Mouse (Mus musculus) Patski (cell line): ENCODE data around the gene Kif1bp. TPM values are rescaled to one million over a fixed set of nuclear protein-coding genes. Genes with fewer than 3 reads are reported as not detected.
"Not testable (repeated sequence)": the region's sequence is repeated elsewhere in the genome, so short reads cannot be mapped to it uniquely, and the experiment has no call there.

Source experiments
- ATAC-seq: fragments of 100-300 bp; one replicate; pipeline ENCODE4 v1.8.0; 2021
- CTCF ChIA-PET: fragments of 350-600 bp; sonication (Branson Sonifier 250); formaldehyde crosslinking; loops from one replicate; lab custom pipeline; 2022; ENCODE audit warnings: inconsistent platforms; lab: Charles Lee
- POLR2A ChIA-PET: fragments of 350-600 bp; sonication (Branson Sonifier 250); formaldehyde crosslinking; loops from one replicate; lab custom pipeline; 2022; ENCODE audit warnings: antibody characterized with exemption, inconsistent platforms; lab: Charles Lee
- DNase-seq: peaks from one replicate; pipeline ENCODE4 v3.0.0-alpha.2; 2011; ENCODE audit warnings: low read depth, low spot score
- H3K27me3 ChIP-seq: fragments of 371-371 bp; one replicate; pipeline ENCODE4 v1.5.1; 2021
- CTCF ChIP-seq: fragments of 100-300 bp; IDR thresholded peaks from one replicate; pipeline ENCODE4 v1.5.1; 2021
- in situ Hi-C: fragments of 300-500 bp; cut with MboI; formaldehyde crosslinking; loops from 3 replicates; pipeline ENCODE4 v1.11.1; 2018; ENCODE audit warnings: low pct_unique_long_range_greater_than_20kb, mixed read lengths
- polyA plus RNA-seq: library from polyadenylated mRNA; unstranded; gene quantifications from one replicate; pipeline ENCODE4 v1.2.3, GENCODE M21; 2021

Kif1bp gene
- polyA plus RNA-seq, 1 experiment from 2014 or later, result 66.2 TPM

DNA sequence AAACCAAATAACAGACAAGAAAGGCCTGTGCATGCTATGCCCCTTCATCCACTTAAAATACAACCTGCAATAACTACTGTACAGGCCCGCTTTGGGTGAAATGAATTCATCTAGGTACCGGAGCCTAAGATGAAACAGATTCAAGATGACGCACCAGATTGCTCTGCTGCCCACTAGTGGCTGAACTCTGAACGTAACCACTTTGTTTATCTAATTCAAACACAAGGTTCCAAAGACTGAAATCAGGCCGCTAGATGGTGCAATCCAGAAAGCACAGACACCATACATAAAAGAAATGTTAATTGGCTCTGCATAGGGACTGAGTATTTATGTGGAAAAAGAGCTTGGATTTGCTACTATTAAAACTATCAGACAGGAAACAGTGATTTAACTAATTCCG lies 11.9 kb upstream of the Kif1bp start:
- H3K27me3 ChIP-seq, result no peaks in the 10 kb centered on the region
- peak; percentile 96 for TF ChIP-seq CTCF
- DNase-seq (peak; percentile 68), ATAC-seq (peak; percentile 84)
- ChIA-PET POLR2A (no interaction called here), CTCF (interaction anchor here (0.6 to 3.7 kb wide), 7 partner anchors 9 to 195 kb away, joined by 3 to 35 read pairs (median 5); partner anchors contain the start of genes Ddx21 and Kif1bp)
- in situ Hi-C loops, result no loop called here

DNA sequence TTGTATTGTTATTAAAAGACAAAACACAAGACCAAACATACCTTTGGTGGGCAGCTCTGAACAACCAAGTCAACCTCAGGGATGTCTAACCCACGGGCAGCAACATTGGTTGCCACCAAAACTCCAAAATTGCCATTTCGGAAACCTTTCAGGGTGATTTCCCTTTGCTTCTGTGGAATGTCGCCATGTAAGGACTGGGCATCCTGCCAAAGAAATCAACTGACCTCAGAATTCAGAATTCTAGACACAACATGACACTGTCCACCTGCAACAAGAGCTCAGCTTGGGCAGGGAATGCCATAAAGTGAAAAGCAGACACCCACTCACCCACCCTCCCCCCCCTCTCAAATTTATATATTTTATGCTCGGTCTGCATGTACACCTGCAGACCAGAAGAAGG lies 10.4 kb upstream of the Kif1bp start:
- in situ Hi-C loops, result no loop called here
- H3K27me3 ChIP-seq, result no peaks in the 10 kb centered on the region
- CTCF ChIA-PET, result interaction anchor here (0.9 to 3.7 kb wide), 2 partner anchors 12 to 88 kb away, joined by 3 to 35 read pairs; partner anchors contain the start of gene Kif1bp
- TF ChIP-seq CTCF, result no peak
- DNase-seq, result no peak
- POLR2A ChIA-PET, result no interaction called here
- no peak for ATAC-seq

DNA sequence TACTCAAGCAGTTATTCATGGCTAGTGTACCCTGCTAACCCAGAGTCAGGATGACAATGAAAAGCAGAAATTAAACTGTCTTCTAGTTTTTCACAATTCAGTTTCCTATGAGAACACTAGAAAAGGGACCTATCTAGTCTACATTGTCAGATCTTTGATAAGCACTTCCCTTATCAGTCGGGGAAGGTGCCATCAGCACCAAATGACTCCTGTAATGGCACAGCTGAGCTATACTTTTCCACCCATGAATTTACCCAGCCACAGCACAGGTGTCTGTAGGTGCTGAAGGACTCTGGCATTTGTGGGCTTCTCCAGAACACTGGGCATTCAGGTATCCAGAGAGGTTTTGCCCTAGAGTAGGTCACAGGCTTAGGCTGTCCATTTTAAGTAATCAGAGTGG lies 5.0 kb upstream of the Kif1bp start:
- POLR2A ChIA-PET, result no interaction called here
- no peak for TF ChIP-seq CTCF
- DNase-seq, result no peak
- no peaks in the 10 kb centered on the region for H3K27me3 ChIP-seq
- in situ Hi-C loops, result no loop called here
- CTCF ChIA-PET, result no interaction called here
- no peak for ATAC-seq

DNA sequence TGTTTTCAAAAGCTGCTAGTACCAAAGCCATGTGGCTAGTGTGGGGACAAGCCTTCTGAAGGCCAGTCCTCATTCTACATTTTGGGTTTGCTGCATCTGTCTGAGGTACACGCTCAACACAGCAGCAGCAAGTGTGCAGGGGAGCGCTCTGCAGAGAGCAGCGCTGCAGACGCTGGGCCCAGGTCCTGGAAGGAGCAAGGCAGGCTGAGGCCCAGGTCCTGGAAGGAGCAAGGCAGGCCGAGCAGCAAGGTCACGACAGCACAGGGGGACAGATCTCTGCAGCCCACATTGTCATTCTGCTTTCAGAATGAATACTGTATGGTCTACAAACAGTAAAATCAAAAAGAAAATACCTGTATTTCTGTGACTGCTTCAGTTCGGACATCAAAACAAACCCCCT lies 4.4 kb upstream of the Kif1bp start:
- H3K27me3 ChIP-seq, result no peaks in the 10 kb centered on the region
- no peak for ATAC-seq
- POLR2A ChIA-PET, result no interaction called here
- CTCF ChIA-PET, result no interaction called here
- no peak for TF ChIP-seq CTCF
- DNase-seq, result no peak
- in situ Hi-C loops, result no loop called here

DNA sequence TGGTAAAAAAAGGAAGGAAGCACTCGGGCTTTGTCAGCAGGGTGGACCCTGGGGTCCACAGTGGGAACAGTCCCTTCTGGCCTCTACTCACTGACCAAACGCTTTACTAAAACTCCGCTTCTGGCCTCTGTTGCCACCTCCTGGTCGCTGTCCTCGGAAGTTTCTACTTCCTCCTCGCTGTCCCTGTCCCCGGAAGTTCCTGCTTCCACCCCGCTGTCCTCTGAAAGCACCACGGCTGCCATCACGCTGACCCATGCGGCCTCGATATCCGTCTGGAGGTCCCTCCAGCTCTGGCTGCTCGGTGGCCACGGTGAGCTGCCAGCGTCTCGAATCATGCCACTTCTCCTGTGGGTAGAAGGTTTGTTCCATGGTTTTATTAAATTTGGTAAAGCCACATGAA lies 4.0 kb upstream of the Kif1bp start:
- ATAC-seq (no peak), DNase-seq (no peak)
- TF ChIP-seq CTCF, result no peak
- ChIA-PET CTCF (interaction anchor here (1.7 kb wide), 1 partner anchor 8 kb away, joined by 5 read pairs; no protein-coding TSS in a partner anchor), POLR2A (no interaction called here)
- in situ Hi-C loops, result no loop called here
- no peaks in the 10 kb centered on the region for H3K27me3 ChIP-seq

DNA sequence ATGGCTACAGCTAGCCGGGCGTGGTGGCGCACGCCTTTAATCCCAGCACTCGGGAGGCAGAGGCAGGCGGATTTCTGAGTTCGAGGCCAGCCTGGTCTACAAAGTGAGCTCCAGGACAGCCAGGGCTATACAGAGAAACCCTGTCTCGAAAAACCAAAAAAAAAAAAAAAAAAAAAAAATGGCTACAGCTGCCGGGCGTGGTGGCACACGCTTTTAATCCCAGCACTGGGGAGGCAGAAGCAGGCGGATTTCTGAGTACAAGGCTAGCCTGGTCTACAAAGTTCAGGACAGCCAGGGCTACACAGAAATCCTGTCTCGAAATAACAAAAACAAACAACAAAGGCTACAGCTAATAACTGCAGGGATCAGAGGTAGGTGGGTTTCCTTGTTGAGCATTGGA lies 872 bp upstream of the Kif1bp start:
- H3K27me3 ChIP-seq, in situ Hi-C loops, ATAC-seq, POLR2A ChIA-PET, DNase-seq: not testable (repeated sequence)
- CTCF ChIA-PET, result interaction anchor here (1.0 to 6.4 kb wide), 2 partner anchors 10 to 22 kb away, joined by 3 to 35 read pairs; partner anchors contain the start of gene Ddx21

DNA sequence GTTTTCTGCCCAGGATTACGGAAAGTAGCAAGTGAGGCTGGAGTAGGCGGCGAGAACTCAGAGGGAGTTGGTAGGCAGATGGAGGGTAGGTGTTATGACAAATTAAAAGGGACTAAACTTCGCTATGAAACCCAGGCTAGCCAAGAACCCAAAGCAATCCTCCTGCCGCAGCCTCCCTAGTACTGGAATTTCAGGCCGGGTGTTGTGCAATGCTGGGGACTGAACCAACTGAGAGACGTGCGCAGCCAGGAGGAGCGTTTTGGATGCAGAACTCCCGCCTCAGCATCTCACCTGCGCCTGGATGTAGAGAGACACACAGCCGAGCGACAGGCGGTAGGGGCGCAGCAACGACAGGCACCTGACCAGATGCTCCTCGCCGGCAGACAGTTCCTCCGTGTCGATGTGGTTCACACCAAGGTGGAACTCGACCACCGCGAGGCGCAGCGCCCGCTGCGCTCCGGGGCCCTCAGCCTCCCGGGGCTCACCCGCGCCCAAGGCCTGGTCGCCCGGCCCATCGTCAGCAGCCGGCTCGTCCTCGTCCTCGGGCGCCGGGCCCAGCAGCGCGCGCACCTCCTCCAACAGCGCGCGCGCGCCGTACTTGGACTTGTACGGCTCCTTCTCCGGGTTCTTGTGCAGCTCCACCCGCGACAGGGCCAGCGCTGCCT lies 452 bp downstream of the Kif1bp start:
- TF ChIP-seq CTCF, result no peak
- no peak for DNase-seq
- ATAC-seq, result peak; percentile 65
- POLR2A ChIA-PET, result no interaction called here
- H3K27me3 ChIP-seq, result no peaks in the 10 kb centered on the region
- in situ Hi-C loops, result no loop called here
- CTCF ChIA-PET, result interaction anchor here (1.0 to 6.4 kb wide), 2 partner anchors 11 to 24 kb away, joined by 3 to 35 read pairs; partner anchors contain the start of gene Ddx21

DNA sequence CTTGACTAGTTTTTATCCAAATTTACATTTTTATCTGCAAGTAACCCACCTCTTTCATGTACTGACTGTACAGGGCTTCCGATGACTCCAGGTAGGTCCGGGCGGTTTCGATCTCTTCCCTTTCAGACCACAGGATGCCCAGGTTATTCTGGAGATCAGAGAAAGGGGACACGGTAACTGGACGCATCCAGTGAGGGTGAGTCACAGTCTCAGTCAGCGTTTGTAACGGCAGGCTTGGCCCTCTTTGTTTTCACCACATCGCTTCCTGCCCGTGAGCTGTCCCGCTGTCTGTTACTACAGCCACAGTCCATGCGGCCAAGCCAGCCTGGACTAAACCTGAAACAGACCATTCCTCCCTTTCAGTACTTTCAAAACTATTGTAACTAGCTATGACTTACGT lies 3.3 kb downstream of the Kif1bp start:
- in situ Hi-C loops, result no loop called here
- no peaks in the 10 kb centered on the region for H3K27me3 ChIP-seq
- ATAC-seq, result no peak
- ChIA-PET POLR2A (interaction anchor here (0.7 kb wide), 1 partner anchor 9 kb away, joined by 3 read pairs; no protein-coding TSS in a partner anchor), CTCF (interaction anchor here (1.3 to 6.4 kb wide), 2 partner anchors 9 to 14 kb away, joined by 3 to 35 read pairs; no protein-coding TSS in a partner anchor)
- DNase-seq, result no peak
- no peak for TF ChIP-seq CTCF

DNA sequence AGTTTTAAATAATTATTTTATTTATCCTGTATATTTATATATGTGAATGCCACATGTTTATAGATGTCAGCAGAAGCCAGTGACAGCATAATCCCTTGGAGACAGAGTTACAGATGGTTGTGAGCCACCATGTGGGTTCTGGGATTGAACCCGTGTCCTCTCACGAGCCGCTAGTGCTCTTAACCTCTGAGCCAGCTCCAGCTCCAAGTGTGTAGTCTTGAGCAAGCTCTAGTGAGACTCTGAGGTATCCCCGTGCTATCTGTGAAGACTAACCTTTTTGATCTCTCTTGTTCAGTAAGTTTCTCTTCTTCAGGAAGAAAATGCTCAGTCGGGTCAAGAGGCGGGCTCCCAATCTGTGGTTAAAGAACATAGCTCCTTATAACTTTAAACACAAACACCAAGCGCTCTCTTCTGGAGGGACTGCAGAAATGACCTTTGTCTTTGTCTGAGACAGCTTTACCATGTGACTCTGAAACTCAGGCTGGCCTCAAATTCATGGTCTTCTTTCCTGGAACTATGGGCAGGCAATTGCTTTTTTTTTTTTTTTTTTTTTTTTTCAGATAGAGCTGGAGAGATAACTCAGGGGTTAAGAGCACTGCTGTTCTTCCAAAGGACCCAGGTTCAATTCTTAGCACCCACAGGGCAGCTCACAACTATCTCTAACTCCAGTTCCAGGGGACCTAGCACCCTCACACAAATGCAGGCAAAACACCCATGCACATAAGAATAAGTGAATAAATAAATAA lies 8.0 kb downstream of the Kif1bp start:
- in situ Hi-C loops, result no loop called here
- ChIA-PET POLR2A (interaction anchor here (0.6 to 2.5 kb wide), 2 partner anchors 11 to 468 kb away, joined by 3 to 8 read pairs; no protein-coding TSS in a partner anchor), CTCF (interaction anchor here (0.7 to 1.3 kb wide), 4 partner anchors 11 to 1000 kb away, joined by 3 to 4 read pairs (median 3); no protein-coding TSS in a partner anchor)
- ATAC-seq (no peak), DNase-seq (no peak)
- H3K27me3 ChIP-seq, result no peaks in the 10 kb centered on the region
- TF ChIP-seq CTCF, result no peak

DNA sequence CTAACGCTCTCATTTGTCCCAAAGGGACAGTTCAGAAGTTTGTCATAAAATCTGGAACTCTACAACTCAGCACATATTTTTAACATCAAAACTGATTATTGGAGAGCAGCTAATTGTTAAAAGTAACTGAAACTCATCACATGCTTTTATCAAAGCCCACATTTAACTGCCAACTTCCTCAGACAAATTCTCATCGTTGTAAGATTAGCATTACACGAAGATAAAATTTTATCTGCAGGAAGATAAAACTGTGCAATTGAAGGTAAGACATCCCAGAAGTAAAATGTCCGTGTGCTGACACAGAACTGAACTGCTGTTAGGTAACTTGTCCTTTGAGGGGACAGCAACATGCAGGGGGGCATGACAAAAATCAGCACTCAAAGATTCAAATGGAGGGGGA lies 9.4 kb downstream of the Kif1bp start:
- no peak for TF ChIP-seq CTCF
- ATAC-seq (no peak), DNase-seq (no peak)
- ChIA-PET CTCF (no interaction called here), POLR2A (interaction anchor here (2.5 kb wide), 1 partner anchor 10 kb away, joined by 8 read pairs; no protein-coding TSS in a partner anchor)
- no peaks in the 10 kb centered on the region for H3K27me3 ChIP-seq
- in situ Hi-C loops, result no loop called here
